Mouse (Mus musculus): ENCODE results near the gene March1. TPM values are rescaled to one million over a fixed set of nuclear protein-coding genes. Genes with fewer than 3 reads are reported as not detected.
A peak's percentile ranks its signal among the peaks of the same experiment; 100 is the strongest.

The March1 gene
- total RNA-seq, 1 experiment from 2014 or later: 161 TPM

DNA sequence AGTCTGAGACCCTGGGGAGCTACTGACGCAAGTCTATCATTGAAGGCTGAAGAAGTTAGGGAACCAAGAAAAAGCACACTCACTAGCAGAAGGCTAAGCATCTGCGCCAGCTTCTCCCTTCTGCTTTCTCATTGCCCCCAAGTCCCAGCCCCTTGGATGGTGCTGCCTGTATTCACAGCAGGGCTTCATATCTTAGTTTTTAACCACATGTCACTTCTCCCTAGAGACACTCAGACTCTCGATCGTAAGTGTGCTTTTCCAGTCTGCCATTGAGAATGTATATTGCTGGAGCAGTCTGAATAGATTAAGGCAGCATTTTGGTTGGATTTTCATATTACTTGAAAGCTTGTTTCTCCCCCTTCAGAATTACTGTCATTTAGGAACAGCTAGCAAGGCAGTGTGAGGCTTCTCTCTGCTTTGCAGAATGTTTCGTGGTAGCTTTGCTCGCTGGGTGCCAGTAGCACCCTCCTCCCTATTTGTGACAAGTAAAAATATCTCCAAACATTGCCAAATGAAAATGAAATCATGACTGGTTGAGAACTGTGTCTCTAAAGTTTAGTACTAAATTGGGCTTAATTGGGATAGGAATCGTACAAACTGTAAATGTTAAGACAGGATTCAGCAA is 586.2 kb downstream of the March1 start:
- no peak for ATAC-seq (replicated peaks; ENCODE audit: insufficient number of reproducible peaks, low FRiP score, low TSS enrichment, poor library complexity, severe bottlenecking)

- no peak for ATAC-seq (replicated peaks; ENCODE audit: insufficient number of reproducible peaks, low FRiP score, low TSS enrichment, poor library complexity, severe bottlenecking)
Observed at GRCm38 (mm10) chr8:66209553-66209952, 591.9 kb downstream of the March1 start.

DNA sequence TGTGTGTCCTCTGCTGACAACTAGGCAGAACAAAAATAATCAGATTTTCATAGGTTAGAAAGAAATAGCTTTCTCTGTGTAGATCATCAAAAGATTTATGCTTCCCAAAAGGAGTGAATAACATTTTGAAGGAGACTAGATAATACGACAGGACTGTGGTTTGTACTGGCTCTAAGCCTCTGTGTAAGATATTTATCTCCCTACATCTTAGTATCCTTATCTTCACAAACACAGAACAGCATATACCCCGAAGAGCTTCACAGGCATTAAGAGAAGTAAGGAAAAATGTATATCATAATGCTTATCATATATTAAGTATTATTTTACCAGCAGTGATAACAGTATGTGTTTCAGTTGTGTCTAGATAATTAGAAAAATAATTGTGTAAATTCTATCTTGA is 592.6 kb downstream of the March1 start:
- ATAC-seq (replicated peaks; ENCODE audit: insufficient number of reproducible peaks, low FRiP score, low TSS enrichment, poor library complexity, severe bottlenecking): no peak

DNA sequence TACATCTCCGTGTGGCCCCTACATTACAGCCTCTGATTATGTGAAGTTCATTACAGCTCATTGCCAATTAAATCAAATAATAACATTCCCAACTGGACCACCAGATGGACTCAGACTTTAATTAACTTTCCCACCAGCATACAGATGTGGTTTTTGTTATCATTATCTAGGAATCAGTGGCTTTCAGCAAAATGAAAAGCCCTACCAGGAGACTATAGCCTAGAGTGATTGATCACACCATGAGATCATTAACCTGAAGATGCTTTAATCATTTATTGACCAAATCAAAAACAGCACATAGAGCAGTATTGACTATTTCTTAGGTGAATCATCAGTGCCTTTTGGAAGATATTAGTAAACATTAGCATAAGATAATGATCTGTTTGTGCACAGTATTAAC is 602.3 kb downstream of the March1 start:
- ATAC-seq (replicated peaks; ENCODE audit: insufficient number of reproducible peaks, low FRiP score, low TSS enrichment, poor library complexity, severe bottlenecking): no peak

GRCm38 (mm10) chr8:66229931-66230330 is 612.2 kb downstream of the March1 start:
- no peak for ATAC-seq (replicated peaks; ENCODE audit: insufficient number of reproducible peaks, low FRiP score, low TSS enrichment, poor library complexity, severe bottlenecking)

GRCm38 (mm10) chr8:66269546-66269945 is 651.8 kb downstream of the March1 start:
- ATAC-seq (replicated peaks; ENCODE audit: insufficient number of reproducible peaks, low FRiP score, low TSS enrichment, poor library complexity, severe bottlenecking): no peak

- no peak for ATAC-seq (replicated peaks; ENCODE audit: insufficient number of reproducible peaks, low FRiP score, low TSS enrichment, poor library complexity, severe bottlenecking)
Observed at GRCm38 (mm10) chr8:66270116-66270515, 652.4 kb downstream of the March1 start.

DNA sequence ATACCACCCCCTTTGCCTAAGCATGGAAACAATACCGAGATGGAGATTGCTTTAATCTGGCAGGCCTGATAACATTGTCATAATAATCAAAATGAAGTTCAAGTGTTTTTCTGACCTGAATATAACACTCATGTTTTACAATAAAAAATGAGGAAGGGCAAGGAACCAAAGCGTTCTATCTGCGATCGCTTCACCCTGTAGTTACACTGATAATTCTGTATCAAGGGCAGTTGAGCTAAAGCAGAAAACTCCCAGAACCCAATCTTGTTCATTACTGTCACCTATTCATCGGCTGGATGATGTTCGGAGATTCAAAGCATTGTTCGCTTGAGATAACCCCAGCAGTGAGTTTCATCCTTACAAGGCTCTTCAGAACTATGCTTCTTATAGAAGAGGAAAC is 700.1 kb downstream of the March1 start:
- no peak for ATAC-seq (replicated peaks; ENCODE audit: insufficient number of reproducible peaks, low FRiP score, low TSS enrichment, poor library complexity, severe bottlenecking)

- ATAC-seq (replicated peaks; ENCODE audit: insufficient number of reproducible peaks, low FRiP score, low TSS enrichment, poor library complexity, severe bottlenecking): peak; percentile 92
Observed at GRCm38 (mm10) chr8:66323045-66323807, 705.5 kb downstream of the March1 start.

GRCm38 (mm10) chr8:66326396-66326795 is 708.7 kb downstream of the March1 start:
- ATAC-seq (replicated peaks; ENCODE audit: insufficient number of reproducible peaks, low FRiP score, low TSS enrichment, poor library complexity, severe bottlenecking): no peak

GRCm38 (mm10) chr8:66332206-66332605 is 714.5 kb downstream of the March1 start:
- ATAC-seq (replicated peaks; ENCODE audit: insufficient number of reproducible peaks, low FRiP score, low TSS enrichment, poor library complexity, severe bottlenecking): peak; percentile 94

DNA sequence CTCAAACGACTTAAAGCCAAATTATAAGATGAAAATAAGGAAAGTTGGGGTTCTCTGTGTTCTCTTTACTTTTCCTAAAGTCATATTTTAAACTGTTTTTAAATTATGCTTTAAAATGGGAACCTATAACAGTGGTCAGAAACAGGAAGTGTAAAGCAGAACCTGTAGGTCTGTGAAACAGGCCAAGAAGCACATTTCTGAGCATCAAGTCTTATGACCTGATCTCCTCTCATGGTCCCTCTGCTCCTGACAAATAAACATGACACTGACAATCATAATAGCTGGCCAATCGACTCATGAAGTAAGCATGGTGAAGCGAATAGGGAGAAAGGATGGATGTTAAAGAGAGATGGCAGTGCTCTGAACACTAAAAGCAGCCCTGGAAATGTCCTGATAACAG is 716.6 kb downstream of the March1 start:
- ATAC-seq (replicated peaks; ENCODE audit: insufficient number of reproducible peaks, low FRiP score, low TSS enrichment, poor library complexity, severe bottlenecking): peak; percentile 85

DNA sequence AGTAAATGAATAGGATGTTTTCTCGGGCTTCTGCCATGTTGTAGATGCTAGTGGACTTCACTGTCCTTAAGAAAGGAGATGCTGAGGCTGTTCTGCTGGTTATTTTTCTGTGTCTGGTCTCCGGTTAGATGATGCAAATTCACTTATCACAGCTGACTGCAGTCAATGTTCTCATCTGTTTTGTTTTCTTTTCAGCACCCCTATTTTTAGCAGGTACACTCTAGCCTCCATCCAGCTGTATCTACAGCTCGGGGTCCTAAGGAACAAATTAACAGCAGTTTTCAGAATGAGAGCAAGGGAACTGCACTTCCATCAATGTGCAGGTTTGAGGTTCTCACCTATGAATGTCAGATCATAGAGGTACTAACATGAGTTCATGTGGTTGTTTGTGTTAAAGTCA is 721.9 kb downstream of the March1 start:
- no peak for ATAC-seq (replicated peaks; ENCODE audit: insufficient number of reproducible peaks, low FRiP score, low TSS enrichment, poor library complexity, severe bottlenecking)

DNA sequence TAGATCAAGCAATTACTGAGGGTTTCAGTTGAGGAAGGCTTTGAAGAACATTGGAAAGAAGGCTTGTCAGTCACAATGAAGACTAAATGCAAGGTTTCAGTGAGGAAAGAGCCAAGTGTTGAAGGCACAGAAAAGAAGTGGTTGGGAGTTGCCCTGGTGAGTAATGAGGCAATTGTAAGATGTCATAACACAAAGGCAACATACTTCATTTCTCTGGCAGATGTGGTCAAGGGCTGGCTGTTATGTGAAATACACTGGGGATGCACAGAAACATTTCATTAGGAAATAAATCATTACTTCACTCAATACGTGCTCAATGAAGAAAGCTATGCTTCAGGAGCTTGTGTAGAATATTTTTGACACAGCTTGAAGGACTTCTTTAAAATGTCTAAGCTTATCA is 725.2 kb downstream of the March1 start:
- peak; percentile 94 for ATAC-seq (replicated peaks; ENCODE audit: insufficient number of reproducible peaks, low FRiP score, low TSS enrichment, poor library complexity, severe bottlenecking)

DNA sequence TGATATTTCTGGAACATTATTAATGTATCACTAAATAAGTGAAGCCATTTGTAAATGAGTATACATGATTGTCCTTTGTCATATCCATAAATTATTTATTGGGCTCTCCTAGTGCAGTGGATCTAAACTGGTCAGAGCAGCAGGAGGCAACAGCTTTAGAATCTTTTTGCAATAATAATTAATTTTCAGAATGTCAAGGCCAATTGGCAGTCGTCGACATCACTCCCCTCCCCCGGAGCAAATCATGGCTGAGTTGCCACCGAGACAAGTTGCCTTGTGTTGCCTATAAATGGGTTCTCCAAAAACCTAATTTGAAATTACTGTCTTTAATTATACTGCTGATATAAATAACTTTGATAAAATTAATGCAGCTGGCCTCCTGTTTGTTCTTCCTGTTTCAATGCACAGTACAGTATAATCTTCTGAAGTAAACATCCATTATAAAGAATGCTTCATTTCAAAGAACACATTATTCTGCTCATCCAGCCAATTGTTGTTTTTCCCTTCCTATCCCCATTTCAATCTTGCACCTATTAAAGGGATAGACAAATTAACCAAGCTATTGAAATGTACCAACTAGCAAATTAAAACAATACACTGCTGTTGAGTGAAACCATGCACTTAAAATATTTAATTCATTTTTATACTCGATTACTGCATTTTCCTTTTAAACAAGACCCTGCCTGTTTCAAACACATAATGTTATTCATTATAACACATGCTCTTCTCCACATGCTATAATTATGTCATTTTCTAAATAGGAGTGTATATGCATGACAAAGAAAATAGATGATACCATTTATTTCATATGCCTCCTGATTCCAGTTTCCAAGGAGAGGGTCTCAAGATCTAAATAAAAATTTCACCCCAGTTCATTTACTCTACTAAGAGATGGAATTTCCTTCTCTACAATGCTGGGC is 745.4 kb downstream of the March1 start:
- ATAC-seq (replicated peaks; ENCODE audit: insufficient number of reproducible peaks, low FRiP score, low TSS enrichment, poor library complexity, severe bottlenecking): no peak

DNA sequence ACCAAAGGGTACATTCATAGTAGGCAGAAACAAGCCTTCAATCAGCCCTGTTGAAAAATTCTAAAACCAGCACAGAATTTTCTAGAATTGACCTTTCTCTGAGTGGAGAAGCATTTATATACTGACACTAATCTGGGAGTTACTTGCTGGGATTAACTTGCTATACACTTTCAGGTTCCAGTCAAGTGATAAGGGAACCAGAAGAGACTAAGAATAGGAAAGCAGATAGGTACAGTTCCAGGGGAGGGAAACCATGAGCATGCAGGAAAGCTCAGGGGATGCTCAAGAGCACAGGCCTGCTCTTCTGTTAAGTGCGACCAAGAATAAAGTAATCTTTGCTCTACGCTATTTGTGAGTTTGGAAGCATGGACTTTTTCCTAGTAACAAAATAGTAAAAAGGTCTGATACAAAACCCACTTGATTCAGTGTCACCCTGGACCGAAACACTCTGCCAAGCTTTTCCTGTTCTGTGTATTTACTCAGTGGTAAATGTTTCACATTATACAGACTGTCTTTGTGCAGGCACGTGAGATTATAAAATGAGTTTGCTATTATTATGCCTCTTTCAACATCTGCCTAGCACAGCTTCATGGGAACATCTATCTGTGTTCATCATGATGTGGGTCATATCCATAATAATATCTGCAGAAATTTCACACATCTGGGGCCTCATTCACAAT is 766.1 kb downstream of the March1 start:
- ATAC-seq (replicated peaks; ENCODE audit: insufficient number of reproducible peaks, low FRiP score, low TSS enrichment, poor library complexity, severe bottlenecking): no peak

DNA sequence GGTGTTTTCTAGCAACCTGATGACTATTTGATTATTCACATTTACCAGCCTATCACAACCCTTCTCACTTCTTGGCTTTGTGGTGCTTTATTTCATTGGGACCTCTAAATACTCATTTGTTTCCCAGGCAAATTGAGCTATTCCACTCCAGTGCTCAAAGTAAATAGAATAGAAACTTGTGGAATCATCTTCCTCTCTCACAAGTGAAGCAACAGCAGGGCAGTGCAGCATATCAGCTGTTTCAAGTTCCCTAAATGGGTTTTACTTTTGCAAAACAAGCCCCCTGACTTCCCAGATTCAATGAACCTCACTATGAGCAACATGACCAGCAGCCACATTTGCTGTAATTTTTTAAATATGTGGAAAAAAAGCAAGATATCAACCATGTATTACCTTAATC is 768.3 kb downstream of the March1 start:
- peak; percentile 82 for ATAC-seq (replicated peaks; ENCODE audit: insufficient number of reproducible peaks, low FRiP score, low TSS enrichment, poor library complexity, severe bottlenecking)

GRCm38 (mm10) chr8:66388693-66389092 is 771.0 kb downstream of the March1 start:
- peak; percentile 55 for ATAC-seq (replicated peaks; ENCODE audit: insufficient number of reproducible peaks, low FRiP score, low TSS enrichment, poor library complexity, severe bottlenecking)

DNA sequence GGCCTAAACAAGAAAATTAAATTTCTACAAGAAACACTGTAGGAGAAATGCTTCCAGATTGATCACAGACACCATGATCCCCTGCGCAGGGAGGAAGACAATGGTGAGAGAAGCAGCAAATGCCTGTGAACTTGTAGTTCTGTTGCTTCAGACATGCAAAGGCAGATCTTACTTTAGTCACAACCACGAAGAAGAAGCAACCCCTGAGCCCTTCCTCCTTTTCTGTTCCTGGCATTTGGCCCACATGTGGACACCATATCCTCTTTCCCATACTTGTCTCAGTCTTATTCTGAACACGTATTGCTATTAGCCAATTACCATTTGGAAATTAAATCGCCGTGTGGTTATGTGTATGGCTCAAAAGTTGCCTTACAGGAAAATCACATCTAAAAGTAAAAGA is 773.9 kb downstream of the March1 start:
- ATAC-seq (replicated peaks; ENCODE audit: insufficient number of reproducible peaks, low FRiP score, low TSS enrichment, poor library complexity, severe bottlenecking): peak; percentile 77

Measured in monocyte, adult 5-6 weeks (primary cell).